Mouse (Mus musculus) ES-Bruce4 (cell line): ENCODE results near the gene Dpagt1. TPM values are rescaled to one million over a fixed set of nuclear protein-coding genes. Genes with fewer than 3 reads are reported as not detected.
"Not testable (repeated sequence)": the region's sequence is repeated elsewhere in the genome, so short reads cannot be mapped to it uniquely, and the experiment has no call there.

ENCODE experiments used
- H3K27ac ChIP-seq: 2 replicates; pipeline ENCODE4 v1.5.1; 2012; ENCODE audit warnings: low read length, inconsistent platforms; ENCODE audit not compliant: insufficient read depth
- H3K27me3 ChIP-seq: 2 replicates; pipeline ENCODE4 v1.6.1; 2012; ENCODE audit warnings: mild to moderate bottlenecking, low read length, inconsistent platforms; ENCODE audit not compliant: control insufficient read depth, poor library complexity, insufficient read depth, severe bottlenecking
- H3K36me3 ChIP-seq: 2 replicates; pipeline ENCODE4 v1.6.1; 2012; ENCODE audit warnings: inconsistent platforms, mild to moderate bottlenecking, low read length, moderate library complexity; ENCODE audit not compliant: control insufficient read depth, poor library complexity, insufficient read depth, severe bottlenecking
- H3K4me1 ChIP-seq: one replicate; pipeline ENCODE4 v1.8.1; 2011; ENCODE audit warnings: low read length; ENCODE audit not compliant: control insufficient read depth, insufficient read depth
- H3K4me3 ChIP-seq: 2 replicates; pipeline ENCODE4 v1.5.1; 2011; ENCODE audit warnings: low read depth, mild to moderate bottlenecking, low read length
- H3K9ac ChIP-seq: 2 replicates; pipeline ENCODE4 v1.6.1; 2012; ENCODE audit warnings: low read depth, mild to moderate bottlenecking, inconsistent platforms; ENCODE audit not compliant: poor library complexity, severe bottlenecking
- H3K9me3 ChIP-seq: replicated peaks from 2 replicates; pipeline ENCODE4 v1.6.1; 2012; ENCODE audit warnings: mild to moderate bottlenecking, low read length, inconsistent platforms; ENCODE audit not compliant: control insufficient read depth, poor library complexity, insufficient read depth, severe bottlenecking
- CTCF ChIP-seq: IDR thresholded peaks from one replicate; pipeline ENCODE4 v1.8.1; 2011; ENCODE audit warnings: low read depth, low read length
- EP300 ChIP-seq: IDR thresholded peaks from 2 replicates; pipeline ENCODE4 v1.6.1; 2011; ENCODE audit warnings: low read depth, low read length; ENCODE audit not compliant: insufficient read depth
- POLR2A ChIP-seq: IDR thresholded peaks from one replicate; pipeline ENCODE4 v1.8.1; 2011; ENCODE audit warnings: low read length; ENCODE audit not compliant: insufficient read depth
- polyA plus RNA-seq: library from polyadenylated mRNA; stranded (reverse); fragments of >200 nt; gene quantifications from 2 replicates; pipeline ENCODE4 v1.2.4, GENCODE M21; 2011; ENCODE audit warnings: low read depth; ENCODE audit not compliant: missing spikeins, insufficient read depth, insufficient read length

Dpagt1 gene
- polyA plus RNA-seq, 1 experiment = 13.7 TPM

- Histone ChIP-seq H3K27me3 (no peaks in the 10 kb centered on the region), H3K27ac (no peak overlapping the region), H3K9me3 (no peaks in the 10 kb centered on the region), H3K9ac (no peak overlapping the region), H3K36me3 (peaks cover 33% of the 10 kb centered on the region), H3K4me3 (0 out of 2 replicates have a peak overlapping the region, but pooled peaks have one; percentile 0), H3K4me1 (no peaks in the 10 kb centered on the region)
- TF ChIP-seq EP300 (no peak), POLR2A (no peak), CTCF (no peak)
Observed at GRCm38 (mm10) chr9:44353142-44353541, 27.3 kb downstream of the Dpagt1 start.

GRCm38 (mm10) chr9:44357207-44357606, 31.4 kb downstream of the Dpagt1 start:
- no peak overlapping the region for H3K9ac ChIP-seq
- no peaks in the 10 kb centered on the region for H3K4me1 ChIP-seq

GRCm38 (mm10) chr9:44361190-44361917, 35.5 kb downstream of the Dpagt1 start, which contains the start of gene Vps11:
Vps11 (minus strand) TSS chr9:44361670.
- TF ChIP-seq CTCF (no peak), EP300 (peak; percentile 81), POLR2A (peak; percentile 75)
- peak within 1 kb of the TSS; percentile 69 for H3K4me3 ChIP-seq
- H3K27ac ChIP-seq = no peak within 1 kb of the TSS
- no peaks in the 10 kb centered on the region for H3K27me3 ChIP-seq
- H3K9me3 ChIP-seq = no peaks in the 10 kb centered on the region
- peaks cover 14% of the 10 kb centered on the region for H3K36me3 ChIP-seq
- peak within 1 kb of the TSS; percentile 64 for H3K9ac ChIP-seq
- H3K4me1 ChIP-seq = no peaks in the 10 kb centered on the region

More at GRCm38 (mm10) chr9:44357207-44357606, 31.4 kb downstream of the Dpagt1 start:
- H3K27me3 ChIP-seq = no peaks in the 10 kb centered on the region
- TF ChIP-seq CTCF (no peak), POLR2A (no peak), EP300 (no peak)
- no peaks in the 10 kb centered on the region for H3K9me3 ChIP-seq
- H3K27ac ChIP-seq = no peak overlapping the region
- peaks cover 36% of the 10 kb centered on the region for H3K36me3 ChIP-seq
- no peak overlapping the region for H3K4me3 ChIP-seq

- H3K9ac ChIP-seq, H3K27me3 ChIP-seq, H3K27ac ChIP-seq: not testable (repeated sequence)
Observed at GRCm38 (mm10) chr9:44361931-44362330, 36.1 kb downstream of the Dpagt1 start.

GRCm38 (mm10) chr9:44364480-44364879, 38.7 kb downstream of the Dpagt1 start:
- Histone ChIP-seq H3K4me3 (no peak overlapping the region), H3K9me3 (no peaks in the 10 kb centered on the region), H3K4me1 (no peaks in the 10 kb centered on the region), H3K27me3 (no peaks in the 10 kb centered on the region), H3K27ac (no peak overlapping the region), H3K36me3 (peaks cover 3% of the 10 kb centered on the region; the same call in 1 of the 2 replicates), H3K9ac (no peak overlapping the region)
- no peak for TF ChIP-seq POLR2A
- TF ChIP-seq CTCF = peak; percentile 83

More at GRCm38 (mm10) chr9:44361931-44362330, 36.1 kb downstream of the Dpagt1 start:
- not testable (repeated sequence) for H3K4me3 ChIP-seq, H3K4me1 ChIP-seq, H3K9me3 ChIP-seq
- peaks cover 14% of the 10 kb centered on the region for H3K36me3 ChIP-seq

GRCm38 (mm10) chr9:44373386-44373785, 47.6 kb downstream of the Dpagt1 start:
- no peaks in the 10 kb centered on the region for H3K36me3 ChIP-seq
- no peak for TF ChIP-seq EP300
- no peak for TF ChIP-seq CTCF
- no peak for TF ChIP-seq POLR2A
- H3K27me3 ChIP-seq = no peaks in the 10 kb centered on the region
- no peak overlapping the region for H3K9ac ChIP-seq
- H3K4me3 ChIP-seq = no peak overlapping the region
- H3K9me3 ChIP-seq = peaks cover 8% of the 10 kb centered on the region
- no peaks in the 10 kb centered on the region for H3K4me1 ChIP-seq
- H3K27ac ChIP-seq = peak overlapping the region; percentile 74
